Mouse (Mus musculus): ENCODE measurements at regions not wholly inside any gene's neighbourhood (a gene's known extent, or its start where the extent isn't known, plus 50 kb on each side); places are given as distances from the start of the nearest gene placed in this dataset.

DNA sequence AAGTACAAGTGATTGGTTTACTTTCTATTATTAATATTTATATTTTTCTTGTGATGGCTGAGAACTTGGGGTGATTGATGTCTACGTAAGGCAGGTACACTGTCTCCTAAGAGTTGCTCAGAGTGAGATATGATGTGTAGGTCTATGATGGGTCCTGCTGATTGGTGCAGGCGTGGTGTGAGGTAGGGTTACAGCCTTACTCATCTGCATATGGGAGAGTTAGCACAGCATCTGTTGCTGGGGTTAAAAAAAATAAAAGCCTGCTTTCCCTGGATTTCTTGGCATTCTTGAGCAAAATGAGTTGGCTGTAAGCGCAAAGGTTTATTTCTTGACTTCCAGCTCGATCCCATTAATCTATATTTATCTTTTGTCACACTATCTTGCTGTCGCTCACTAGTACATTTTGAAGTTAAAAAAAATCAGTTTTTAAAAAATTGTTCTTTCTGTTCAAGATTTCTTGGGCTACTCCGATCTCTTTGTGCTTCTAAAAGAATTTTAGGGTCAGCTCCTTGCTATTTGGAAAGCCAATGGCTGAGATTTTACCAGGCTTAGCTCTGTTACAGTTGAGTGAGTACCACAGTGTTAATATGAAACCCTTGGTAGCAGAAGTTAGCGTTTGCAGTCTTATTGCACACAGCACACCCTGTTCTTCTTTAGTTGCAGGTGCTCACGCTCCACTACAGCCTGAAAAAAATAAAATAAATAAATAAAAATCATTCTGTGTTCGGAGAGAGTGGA, 482.0 kb downstream of the Plekhb2 start:
- H3K79me2 ChIP-seq (ENCODE audit: control insufficient read depth, insufficient read depth): no peaks in the 10 kb centered on the region
- TF ChIP-seq REST (IDR thresholded peaks at IDR 0.05; ENCODE audit: insufficient read depth, insufficient read length) (no peak), SRF (IDR thresholded peaks at IDR 0.05; ENCODE audit: control insufficient read depth, insufficient read length, low read depth) (no peak), POLR2A (IDR thresholded peaks at IDR 0.05; ENCODE audit: insufficient read length, low read depth) (no peak), TCF12 (IDR thresholded peaks at IDR 0.05; ENCODE audit: insufficient read depth, poor library complexity, severe bottlenecking) (no peak), CEBPB (IDR thresholded peaks at IDR 0.05; ENCODE audit: insufficient read depth, poor library complexity, severe bottlenecking) (no peak), MAX (IDR thresholded peaks at IDR 0.05; ENCODE audit: low read depth) (no peak)
- no peak overlapping the region for H3ac ChIP-seq (ENCODE audit: control insufficient read depth, insufficient read length)
- no peak overlapping the region for H3K4me2 ChIP-seq (ENCODE audit: low read depth)
- H3K27me3 ChIP-seq (ENCODE audit: control insufficient read depth, insufficient read depth, insufficient read length): no peaks in the 10 kb centered on the region
- no peaks in the 10 kb centered on the region for H3K36me3 ChIP-seq (ENCODE audit: control insufficient read depth, insufficient read depth)
- no peak overlapping the region for H3K4me3 ChIP-seq

- no peak overlapping the region for H3ac ChIP-seq (ENCODE audit: control insufficient read depth, insufficient read length)
- H3K36me3 ChIP-seq (ENCODE audit: control insufficient read depth, insufficient read depth): no peaks in the 10 kb centered on the region
- no peak overlapping the region for H3K4me2 ChIP-seq (ENCODE audit: low read depth)
- H3K4me3 ChIP-seq: no peak overlapping the region
- H3K79me2 ChIP-seq (ENCODE audit: control insufficient read depth, insufficient read depth): no peaks in the 10 kb centered on the region
- H3K27me3 ChIP-seq (ENCODE audit: control insufficient read depth, insufficient read depth, insufficient read length): no peaks in the 10 kb centered on the region
- TF ChIP-seq POLR2AphosphoS2 (IDR thresholded peaks at IDR 0.05; ENCODE audit: insufficient read length, low read depth): no peak
- no peak for TF ChIP-seq TCF12 (IDR thresholded peaks at IDR 0.05; ENCODE audit: insufficient read depth, poor library complexity, severe bottlenecking)
- TF ChIP-seq REST (IDR thresholded peaks at IDR 0.05; ENCODE audit: insufficient read depth, insufficient read length): no peak
- TF ChIP-seq SRF (IDR thresholded peaks at IDR 0.05; ENCODE audit: control insufficient read depth, insufficient read length, low read depth): no peak
- no peak for TF ChIP-seq MAX (IDR thresholded peaks at IDR 0.05; ENCODE audit: low read depth)
- no peak for TF ChIP-seq USF1 (IDR thresholded peaks at IDR 0.05; ENCODE audit: low read depth)
- TF ChIP-seq MYOG (IDR thresholded peaks at IDR 0.05; ENCODE audit: control insufficient read depth in 1 of 3, insufficient read depth in 1 of 3, insufficient read length in 2 of 3, low read depth in 2 of 3): no peak
- no peak for TF ChIP-seq POLR2A (IDR thresholded peaks at IDR 0.05; ENCODE audit: insufficient read length, low read depth)
- no peak for TF ChIP-seq MYOD1 (IDR thresholded peaks at IDR 0.05; ENCODE audit: control insufficient read depth in 1 of 3, insufficient read length in 2 of 3, low read depth in 2 of 3)
- TF ChIP-seq TCF3 (IDR thresholded peaks at IDR 0.05; ENCODE audit: insufficient read length, low read depth): no peak
- TF ChIP-seq CEBPB (IDR thresholded peaks at IDR 0.05; ENCODE audit: insufficient read depth, poor library complexity, severe bottlenecking): no peak
- TF ChIP-seq E2F4 (IDR thresholded peaks at IDR 0.05; ENCODE audit: insufficient read depth): no peak
These were observed 482.5 kb downstream of the Plekhb2 start for GRCm38 (mm10) chr1:35332340-35332684.

DNA sequence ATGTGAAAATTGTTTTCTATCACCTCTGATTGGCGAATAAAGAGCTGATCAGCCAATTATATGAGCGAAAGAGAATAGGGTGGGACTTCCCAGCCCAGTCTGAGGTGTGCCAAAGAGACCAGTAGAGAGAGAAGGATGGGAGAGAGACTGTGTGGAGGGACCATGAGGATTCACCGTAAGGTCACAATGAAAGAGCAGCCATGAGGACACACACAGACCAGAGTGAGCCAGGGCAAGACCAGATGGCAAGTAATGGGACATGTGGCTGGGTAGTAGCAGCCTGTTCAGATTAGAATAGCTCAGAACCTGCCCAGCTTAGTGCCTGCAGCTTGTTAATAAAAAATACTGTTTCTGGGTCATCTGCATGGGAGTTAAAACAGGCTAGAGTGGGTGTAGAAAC, 487.9 kb downstream of the Plekhb2 start:
- TF ChIP-seq E2F4 (IDR thresholded peaks at IDR 0.05; ENCODE audit: insufficient read depth) (no peak), TCF12 (IDR thresholded peaks at IDR 0.05; ENCODE audit: insufficient read depth, poor library complexity, severe bottlenecking) (no peak), MYOG (IDR thresholded peaks at IDR 0.05; ENCODE audit: control insufficient read depth in 1 of 3, insufficient read depth in 1 of 3, insufficient read length in 2 of 3, low read depth in 2 of 3) (no peak), TCF3 (IDR thresholded peaks at IDR 0.05; ENCODE audit: insufficient read length, low read depth) (no peak), SRF (IDR thresholded peaks at IDR 0.05; ENCODE audit: control insufficient read depth, insufficient read length, low read depth) (no peak), CEBPB (IDR thresholded peaks at IDR 0.05; ENCODE audit: insufficient read depth, poor library complexity, severe bottlenecking) (no peak), REST (IDR thresholded peaks at IDR 0.05; ENCODE audit: insufficient read depth, insufficient read length) (no peak)
- no peak overlapping the region for H3K4me3 ChIP-seq
- no peak overlapping the region for H3K4me2 ChIP-seq (ENCODE audit: low read depth)
- H3K79me2 ChIP-seq (ENCODE audit: control insufficient read depth, insufficient read depth): no peaks in the 10 kb centered on the region
- H3ac ChIP-seq (ENCODE audit: control insufficient read depth, insufficient read length): no peak overlapping the region
- no peaks in the 10 kb centered on the region for H3K36me3 ChIP-seq (ENCODE audit: control insufficient read depth, insufficient read depth)
- H3K27me3 ChIP-seq (ENCODE audit: control insufficient read depth, insufficient read depth, insufficient read length): no peaks in the 10 kb centered on the region

GRCm38 (mm10) chr1:35338184-35338583, 488.4 kb downstream of the Plekhb2 start:
- H3K27me3 ChIP-seq (ENCODE audit: control insufficient read depth, insufficient read depth, insufficient read length): no peaks in the 10 kb centered on the region
- no peak overlapping the region for H3K4me2 ChIP-seq (ENCODE audit: low read depth)
- no peak for TF ChIP-seq MAX (IDR thresholded peaks at IDR 0.05; ENCODE audit: low read depth)
- no peak for TF ChIP-seq TCF12 (IDR thresholded peaks at IDR 0.05; ENCODE audit: insufficient read depth, poor library complexity, severe bottlenecking)
- no peak for TF ChIP-seq MYOG (IDR thresholded peaks at IDR 0.05; ENCODE audit: control insufficient read depth in 1 of 3, insufficient read depth in 1 of 3, insufficient read length in 2 of 3, low read depth in 2 of 3)
- no peak for TF ChIP-seq TCF3 (IDR thresholded peaks at IDR 0.05; ENCODE audit: insufficient read length, low read depth)
- no peak overlapping the region for H3K4me3 ChIP-seq
- H3K36me3 ChIP-seq (ENCODE audit: control insufficient read depth, insufficient read depth): no peaks in the 10 kb centered on the region
- no peak overlapping the region for H3ac ChIP-seq (ENCODE audit: control insufficient read depth, insufficient read length)
- no peaks in the 10 kb centered on the region for H3K79me2 ChIP-seq (ENCODE audit: control insufficient read depth, insufficient read depth)

DNA sequence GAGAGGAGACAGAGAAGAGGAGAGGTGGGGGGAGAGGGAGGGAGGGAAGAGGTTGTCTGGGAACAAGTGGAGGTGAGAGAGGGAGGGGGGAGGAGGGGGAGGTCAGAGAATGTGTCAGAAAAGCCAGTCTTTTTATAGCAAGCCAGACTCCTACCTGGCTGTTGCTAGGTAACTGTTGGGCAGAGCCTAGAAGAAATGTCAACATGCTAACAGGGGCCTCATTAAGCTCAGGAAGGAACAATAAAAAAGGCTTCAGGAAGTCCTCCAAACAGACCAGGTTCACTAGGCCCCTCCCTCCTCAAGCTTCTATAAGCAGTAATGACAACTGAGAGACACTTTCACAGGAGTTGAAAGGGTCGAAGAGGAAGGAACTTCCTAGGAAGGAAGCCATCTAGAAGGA, 494.8 kb downstream of the Plekhb2 start:
- Histone ChIP-seq H3K79me2 (ENCODE audit: control insufficient read depth, insufficient read depth) (no peaks in the 10 kb centered on the region), H3ac (ENCODE audit: control insufficient read depth, insufficient read length) (no peak overlapping the region), H3K27me3 (ENCODE audit: control insufficient read depth, insufficient read depth, insufficient read length) (no peaks in the 10 kb centered on the region), H3K4me3 (no peak overlapping the region), H3K36me3 (ENCODE audit: control insufficient read depth, insufficient read depth) (no peaks in the 10 kb centered on the region), H3K4me2 (ENCODE audit: low read depth) (no peak overlapping the region)
- TF ChIP-seq SRF (IDR thresholded peaks at IDR 0.05; ENCODE audit: control insufficient read depth, insufficient read length, low read depth) (no peak), POLR2A (IDR thresholded peaks at IDR 0.05; ENCODE audit: insufficient read length, low read depth) (no peak), REST (IDR thresholded peaks at IDR 0.05; ENCODE audit: insufficient read depth, insufficient read length) (no peak), TCF3 (IDR thresholded peaks at IDR 0.05; ENCODE audit: insufficient read length, low read depth) (no peak), USF1 (IDR thresholded peaks at IDR 0.05; ENCODE audit: low read depth) (no peak), POLR2AphosphoS2 (IDR thresholded peaks at IDR 0.05; ENCODE audit: insufficient read length, low read depth) (no peak)
